Mouse (Mus musculus) testis, adult 2 months (tissue): ENCODE measurements around the gene Prkar1a.

Source experiments
- CTCF ChIP-seq: fragments of 200-500 bp; IDR thresholded peaks from 2 replicates; pipeline ENCODE4 v1.5.1; 2012; ENCODE audit warnings: low read depth, mild to moderate bottlenecking, inconsistent platforms, low read length, moderate library complexity; ENCODE audit not compliant: control insufficient read depth, insufficient read depth, insufficient replicate concordance
- POLR2A ChIP-seq: fragments of 200-500 bp; IDR thresholded peaks from 2 replicates; pipeline ENCODE4 v1.6.1; 2012; ENCODE audit warnings: low read depth, mild to moderate bottlenecking, inconsistent platforms, low read length, moderate library complexity; ENCODE audit not compliant: control insufficient read depth

GRCm38 (mm10) chr11:109650788-109651565, 1.8 kb downstream of the Prkar1a start:
- TF ChIP-seq POLR2A: peak; percentile 98
- no peak for TF ChIP-seq CTCF
